Mouse (Mus musculus) c-Kit-positive CD71-positive TER-119-negative erythroid progenitor cells, embryonic 14.5 days (primary cell): ENCODE measurements around the gene Taar5.
A peak's percentile ranks its signal among the peaks of the same experiment; 100 is the strongest.

Experiments used
- DNase-seq: peaks from one replicate; pipeline ENCODE4 v3.0.0-alpha.2; 2013; ENCODE audit warnings: low read depth

Gene Taar5

GRCm38 (mm10) chr10:23970656-23971165 lies at the start of gene Taar5:
Taar5 (plus strand) TSS chr10:23970706.
- DNase-seq: no peak

DNA sequence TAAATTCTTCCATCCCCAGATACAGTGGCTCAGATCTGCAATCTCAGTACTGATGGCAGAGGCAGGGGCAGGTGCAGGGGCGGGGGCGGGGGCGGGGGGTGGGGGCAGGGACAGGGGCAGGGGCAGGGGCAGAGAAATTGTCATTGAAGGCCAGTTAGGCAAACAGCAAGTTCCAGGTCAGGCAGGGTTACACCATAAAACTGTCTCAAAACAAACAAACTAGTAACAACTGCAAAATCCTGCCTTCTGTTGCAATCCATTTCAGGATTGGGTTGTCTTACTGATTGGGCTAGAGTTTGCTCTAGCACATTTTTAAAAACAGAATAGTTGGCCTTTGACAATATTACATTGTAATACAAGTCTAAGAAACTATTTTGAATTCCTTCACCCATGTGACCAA lies 48.0 kb upstream of the Taar5 start:
- DNase-seq: no peak

DNA sequence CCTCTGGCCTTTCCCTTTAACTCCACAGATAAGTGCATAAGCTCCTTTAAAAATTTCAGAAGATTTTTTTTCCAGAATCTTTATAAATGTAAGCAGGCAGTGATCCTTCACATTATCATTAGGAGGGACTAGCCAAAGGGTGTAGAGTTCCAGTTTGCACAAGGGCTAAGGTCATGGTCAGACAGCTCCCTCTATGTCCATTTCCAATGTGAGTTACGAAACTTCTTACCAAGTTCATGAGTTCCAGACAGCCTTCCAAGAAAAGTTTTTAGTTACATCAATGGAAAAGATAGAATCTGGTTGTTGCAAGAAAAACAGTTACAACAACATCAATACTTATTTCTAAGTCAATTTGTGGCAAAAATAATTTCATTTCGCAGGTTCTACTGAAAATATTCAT lies 46.6 kb upstream of the Taar5 start:
- DNase-seq: no peak

GRCm38 (mm10) chr10:23937613-23938012 lies 32.9 kb upstream of the Taar5 start:
- DNase-seq: no peak

DNA sequence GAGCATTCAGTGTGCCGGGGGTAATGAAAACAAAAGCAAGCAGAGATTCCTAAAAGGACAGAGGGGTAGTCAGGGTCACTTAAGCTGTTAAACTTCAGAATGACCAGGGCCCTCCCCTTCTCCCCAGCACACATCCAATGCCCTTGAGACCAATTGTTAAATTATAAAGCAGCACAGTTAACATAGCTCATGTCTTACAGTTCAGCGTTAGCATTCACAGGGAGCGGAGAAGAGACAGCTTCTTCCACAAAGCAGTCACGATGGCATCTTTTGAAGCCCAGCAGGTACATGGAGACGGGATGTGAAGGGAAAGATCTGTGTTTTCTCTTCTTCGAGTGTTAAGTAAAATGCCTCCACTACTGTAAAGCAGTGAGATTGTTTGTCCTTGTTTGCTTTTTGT lies 32.2 kb upstream of the Taar5 start, which contains the start of gene Taar2:
Taar2 (plus strand) TSS at position 261 of the 400 bp plus-strand sequence.
- no peak for DNase-seq

DNA sequence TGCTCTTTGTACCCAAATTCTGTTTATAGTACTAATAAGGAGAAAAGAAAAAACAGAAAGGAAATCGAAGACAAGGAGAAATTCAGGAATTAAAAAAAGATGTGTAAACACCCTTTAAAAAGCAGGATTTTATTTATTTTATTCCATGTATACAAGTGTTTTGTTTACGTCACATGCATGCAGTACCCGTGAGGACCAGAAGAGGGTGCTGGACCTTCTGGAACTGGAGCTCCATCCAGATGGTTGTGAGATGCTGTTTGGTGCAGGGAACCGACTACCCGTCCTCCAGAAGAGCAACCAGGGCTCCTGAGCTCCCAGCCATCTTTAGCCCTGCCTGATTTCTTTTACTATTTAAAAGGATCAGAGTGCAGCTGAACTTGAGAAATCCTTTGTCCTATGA lies 28.0 kb upstream of the Taar5 start:
- peak; percentile 30 for DNase-seq

GRCm38 (mm10) chr10:23948026-23948425 lies 22.5 kb upstream of the Taar5 start:
- DNase-seq: no peak

DNA sequence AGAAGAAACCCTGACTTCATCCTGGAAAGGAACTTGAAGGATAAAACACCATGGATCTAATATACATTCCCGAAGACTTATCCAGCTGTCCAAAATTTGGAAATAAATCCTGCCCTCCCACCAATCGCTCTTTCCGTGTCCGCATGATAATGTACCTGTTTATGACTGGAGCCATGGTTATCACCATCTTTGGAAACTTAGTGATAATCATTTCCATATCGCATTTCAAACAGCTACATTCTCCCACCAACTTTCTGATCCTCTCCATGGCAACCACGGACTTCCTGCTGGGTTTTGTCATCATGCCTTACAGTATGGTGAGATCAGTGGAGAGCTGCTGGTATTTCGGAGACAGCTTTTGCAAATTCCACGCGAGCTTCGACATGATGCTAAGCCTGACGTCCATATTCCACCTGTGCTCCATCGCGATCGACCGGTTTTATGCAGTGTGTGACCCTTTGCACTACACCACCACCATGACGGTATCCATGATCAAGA lies 20.9 kb upstream of the Taar5 start, which contains the start of gene Taar3:
Taar3 (plus strand) TSS at position 51 of the 498 bp plus-strand sequence.
- DNase-seq: no peak

DNA sequence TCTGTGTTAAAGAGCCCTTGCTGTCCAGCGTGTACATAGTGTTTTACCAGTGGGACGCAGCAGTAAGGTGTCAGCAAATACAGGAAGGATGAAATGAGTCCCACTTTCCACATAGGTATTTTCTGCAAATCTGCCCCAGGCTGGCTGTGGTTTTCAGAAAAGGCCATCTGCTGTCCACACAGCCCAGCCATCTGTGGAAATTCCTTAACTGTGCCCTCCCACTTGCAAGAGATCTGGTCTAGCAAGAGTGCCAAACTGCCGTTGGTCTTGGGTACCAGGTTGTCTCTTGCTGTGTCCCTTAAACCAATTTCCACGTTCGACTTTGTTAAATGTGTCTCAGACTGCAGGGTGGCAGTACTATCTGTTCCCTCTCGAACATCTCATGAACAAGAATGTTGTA lies 18.8 kb upstream of the Taar5 start:
- no peak for DNase-seq

GRCm38 (mm10) chr10:23959071-23959470 lies 11.4 kb upstream of the Taar5 start:
- no peak for DNase-seq

DNA sequence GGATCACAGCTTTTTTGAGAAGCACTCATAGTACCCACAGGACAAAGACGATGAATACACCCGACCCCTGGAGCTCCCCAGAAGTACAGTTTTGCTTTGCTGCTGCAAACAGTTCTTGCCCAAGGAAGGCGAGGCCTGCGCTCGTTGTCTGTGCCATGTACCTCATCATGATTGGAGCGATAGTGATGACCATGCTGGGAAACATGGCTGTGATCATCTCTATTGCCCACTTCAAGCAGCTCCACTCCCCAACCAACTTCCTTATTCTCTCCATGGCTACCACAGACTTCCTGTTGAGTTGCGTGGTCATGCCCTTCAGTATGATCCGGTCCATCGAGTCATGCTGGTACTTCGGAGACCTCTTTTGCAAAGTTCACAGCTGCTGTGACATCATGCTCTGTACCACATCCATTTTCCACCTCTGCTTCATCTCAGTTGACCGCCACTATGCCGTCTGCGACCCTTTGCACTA lies 10.0 kb upstream of the Taar5 start, which contains the start of gene Taar4:
Taar4 (plus strand) TSS at position 51 of the 472 bp plus-strand sequence.
- no peak for DNase-seq

DNA sequence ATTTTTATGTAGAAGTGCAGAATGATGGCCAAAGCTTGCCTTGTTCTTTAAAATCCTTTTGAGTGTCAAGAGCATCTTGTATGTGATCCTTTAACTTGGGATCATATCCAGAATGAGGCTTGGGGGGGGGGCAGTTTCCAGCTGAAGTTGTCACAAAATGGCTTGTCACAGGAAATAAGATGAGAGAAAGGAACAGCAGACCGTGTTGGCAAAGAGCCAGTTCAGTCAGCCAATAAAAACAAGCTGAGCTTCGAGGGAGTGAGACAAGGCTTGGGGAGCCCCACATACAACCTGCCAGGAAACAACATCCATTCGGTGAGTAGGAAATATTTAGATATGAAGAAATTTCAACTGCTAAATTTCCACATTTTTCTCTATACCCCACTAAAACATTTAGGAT lies 7.1 kb upstream of the Taar5 start:
- DNase-seq: no peak

- no peak for DNase-seq
These were observed 5.4 kb upstream of the Taar5 start for GRCm38 (mm10) chr10:23964921-23965610.

- no peak for DNase-seq
These were observed 750 bp downstream of the Taar5 start for GRCm38 (mm10) chr10:23971256-23971655.

DNA sequence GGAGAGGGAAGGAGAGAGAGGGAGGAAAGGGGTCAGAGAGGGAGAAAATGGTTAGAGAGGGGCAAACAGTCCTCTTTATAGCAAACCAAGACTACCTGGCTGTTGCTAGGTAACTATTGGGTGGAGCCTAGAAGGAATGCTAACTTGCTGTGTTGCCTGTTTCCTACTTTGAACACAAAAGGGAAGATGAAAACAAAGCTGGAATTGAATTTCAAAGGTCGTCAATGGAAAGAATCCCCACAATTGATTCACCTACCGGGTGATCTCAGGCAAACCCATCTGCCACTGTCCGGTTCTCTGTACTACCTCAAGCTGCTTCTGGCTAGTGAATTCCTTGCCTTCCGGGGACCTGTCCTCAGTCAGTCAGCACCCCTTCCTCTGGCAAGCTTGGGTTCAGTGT lies 7.5 kb downstream of the Taar5 start:
- DNase-seq: no peak

DNA sequence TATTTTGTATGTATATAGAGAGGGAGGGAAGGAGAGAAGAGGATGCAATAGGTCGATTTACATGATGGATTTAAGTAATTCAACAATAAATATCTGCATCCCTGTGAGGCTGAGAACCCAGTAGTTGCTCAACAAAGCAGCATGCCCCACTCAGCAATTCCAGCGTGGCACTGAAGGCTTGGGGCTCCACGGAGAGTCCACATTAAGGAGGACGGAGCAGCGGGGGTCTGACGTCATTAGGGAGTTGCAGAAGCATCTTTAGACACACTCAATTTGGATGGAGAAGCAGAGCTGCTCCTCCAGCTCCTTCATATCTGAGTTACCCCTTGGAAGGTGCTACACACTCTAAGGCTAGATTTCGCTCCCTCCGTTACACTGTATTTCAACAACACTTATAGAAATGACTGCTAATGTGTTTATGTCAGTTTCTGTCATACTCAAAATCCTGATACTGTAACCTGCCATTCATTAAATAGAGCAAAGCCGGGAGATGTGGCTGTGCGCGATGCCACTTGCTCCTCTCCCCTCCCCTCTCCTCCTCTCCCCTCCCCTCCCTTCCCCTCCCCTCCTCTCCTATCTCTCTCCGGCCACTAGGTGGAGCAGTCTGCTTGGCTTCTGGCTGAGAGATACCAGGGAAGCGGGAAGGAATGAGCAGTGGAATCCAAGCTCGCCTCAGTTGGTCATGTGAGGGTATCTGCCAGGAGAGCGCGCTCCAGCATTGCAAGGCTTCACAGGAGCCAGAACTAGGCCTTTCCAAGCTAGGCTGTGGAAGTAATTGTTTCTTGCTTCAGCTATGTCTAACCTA lies 8.6 kb downstream of the Taar5 start:
- DNase-seq: peak; percentile 60

- DNase-seq: no peak
These were observed 15.0 kb downstream of the Taar5 start, which contains the start of gene Taar6 for GRCm38 (mm10) chr10:23985546-23985945. Taar6 (minus strand) TSS chr10:23985646.

DNA sequence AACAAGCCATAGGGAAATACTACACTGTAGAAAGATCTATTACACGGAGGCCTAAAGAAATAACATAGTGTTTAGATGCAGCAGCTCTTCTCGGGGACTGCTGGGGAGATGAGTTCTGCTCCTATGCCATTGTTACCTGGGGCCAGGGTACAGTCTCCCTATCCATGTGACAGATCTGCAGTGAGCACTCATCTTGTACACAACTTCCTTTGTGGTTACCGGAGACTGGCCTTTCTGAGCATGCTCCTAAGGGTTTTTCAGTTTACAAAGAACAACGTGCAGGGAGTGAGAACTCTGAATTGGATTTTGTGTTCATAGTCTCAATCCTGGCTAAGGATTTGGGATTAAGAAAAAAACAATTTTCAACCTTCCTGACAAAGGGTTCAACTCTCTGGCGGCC lies 15.9 kb downstream of the Taar5 start:
- no peak for DNase-seq

GRCm38 (mm10) chr10:23993381-23993780 lies 22.9 kb downstream of the Taar5 start, which contains the start of gene Taar7a:
Taar7a (minus strand) TSS chr10:23993481.
- DNase-seq: no peak

DNA sequence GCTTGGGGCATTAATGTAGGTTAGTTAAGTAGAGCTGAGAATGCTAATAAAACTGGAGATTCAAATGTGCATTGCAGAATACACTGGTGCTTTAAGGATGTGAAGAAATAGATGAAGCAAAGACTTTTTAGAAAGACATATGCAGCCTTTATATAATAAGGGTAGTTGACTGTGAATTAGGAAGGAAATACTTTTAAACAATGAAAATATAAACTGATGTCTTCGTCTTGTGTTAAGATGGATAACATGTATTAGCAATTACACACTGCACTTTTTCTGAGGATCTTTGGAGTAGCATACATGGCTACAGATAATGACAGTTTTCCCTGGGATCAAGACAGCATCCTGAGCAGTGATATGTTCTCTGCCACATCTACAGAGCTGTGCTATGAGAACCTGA lies 29.1 kb downstream of the Taar5 start, which contains the start of gene Taar7b:
Taar7b (plus strand) TSS at position 301 of the 400 bp plus-strand sequence.
- no peak for DNase-seq

DNA sequence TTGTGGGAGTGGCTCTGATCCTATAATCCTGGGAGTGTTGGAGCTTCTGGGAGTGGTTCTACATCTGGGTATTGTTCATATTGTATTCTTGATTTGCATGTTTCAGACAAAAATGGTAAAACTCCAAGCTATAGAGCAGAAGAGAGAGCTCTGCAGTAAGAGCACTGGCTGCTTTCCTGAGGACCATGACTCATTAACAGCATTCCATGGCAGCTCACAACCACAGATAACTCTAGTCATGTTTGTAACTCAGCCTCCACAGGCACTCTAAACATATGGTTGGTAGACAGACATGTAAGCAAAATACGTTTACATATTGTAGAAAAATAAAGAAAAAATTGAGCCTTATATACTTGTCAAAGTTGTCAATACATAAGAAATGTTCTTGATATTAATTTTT lies 35.9 kb downstream of the Taar5 start:
- no peak for DNase-seq

GRCm38 (mm10) chr10:24007034-24007433 lies 36.5 kb downstream of the Taar5 start:
- DNase-seq: peak; percentile 40
